In genomic region chr3:146577591-146577990, GRCm38 (mm10) we compare ENCODE assay signal across 51 mouse cellular contexts. TPM values are rescaled to one million over a fixed set of nuclear protein-coding genes. Genes with fewer than 3 reads are reported as not detected.
"Had no signal": no experiment of that assay in that cellular context is flagged by ENCODE, and none has a peak within 500 bp of the region (broad histone marks: within the 10 kb centered on the region; RNA-seq: fewer than 3 reads in every experiment).

No protein-coding gene starts in this region.

- H3K4me1 ChIP-seq: heart, embryonic 10.5 days; heart, embryonic 12.5 days; heart, embryonic 13.5 days; heart, embryonic 15.5 days; hindbrain, embryonic 10.5 days; hindbrain, embryonic 12.5 days; hindbrain, embryonic 13.5 days; hindbrain, embryonic 15.5 days; intestine, embryonic 15.5 days; kidney, embryonic 15.5 days had no signal

- H3K9ac ChIP-seq: heart, embryonic 12.5 days; heart, embryonic 13.5 days; heart, embryonic 15.5 days; hindbrain, embryonic 12.5 days; hindbrain, embryonic 13.5 days; hindbrain, embryonic 14.5 days; hindbrain, embryonic 15.5 days; intestine, embryonic 15.5 days; kidney, embryonic 15.5 days had no signal

- H3K9me3 ChIP-seq: heart, embryonic 10.5 days; heart, embryonic 12.5 days; heart, embryonic 13.5 days; heart, embryonic 15.5 days; hindbrain, embryonic 10.5 days; hindbrain, embryonic 12.5 days; hindbrain, embryonic 13.5 days; hindbrain, embryonic 15.5 days; intestine, embryonic 15.5 days; kidney, embryonic 15.5 days had no signal

- H3K4me2 ChIP-seq: heart, embryonic 11.5 days; heart, embryonic 12.5 days; heart, embryonic 13.5 days; heart, embryonic 15.5 days; hindbrain, embryonic 12.5 days; hindbrain, embryonic 13.5 days; hindbrain, embryonic 14.5 days; hindbrain, embryonic 15.5 days; intestine, embryonic 15.5 days; kidney, embryonic 15.5 days had no signal

- H3K36me3 ChIP-seq: heart, embryonic 10.5 days; heart, embryonic 12.5 days; heart, embryonic 13.5 days; heart, embryonic 15.5 days; hindbrain, embryonic 10.5 days; hindbrain, embryonic 12.5 days; hindbrain, embryonic 13.5 days; hindbrain, embryonic 15.5 days; intestine, embryonic 15.5 days; kidney, embryonic 15.5 days had no signal

- DNase-seq: heart, postnatal 14 days; heart, postnatal 36 days; heart, postnatal 4 days; kidney, adult 11 months; kidney, adult 18-20 months; kidney, adult 2 months; kidney, adult 8-10 months; kidney, adult 9 months; kidney, postnatal 10 days; kidney, postnatal 14 days; kidney, postnatal 25 days; kidney, postnatal 36 days; kidney, postnatal 4 days; layer of hippocampus, adult 9-11 months; layer of hippocampus, postnatal 36 days had no signal

- H3K27me3 ChIP-seq: heart, embryonic 12.5 days; heart, embryonic 13.5 days; heart, embryonic 15.5 days; hindbrain, embryonic 12.5 days; hindbrain, embryonic 13.5 days; hindbrain, embryonic 15.5 days; intestine, embryonic 15.5 days; kidney, embryonic 15.5 days had no signal

- ATAC-seq: hindbrain, embryonic 16.5 days; hindbrain, postnatal 0 days; inflammation-experienced regulatory T-cells, adult 6 months; intestine, embryonic 15.5 days; intestine, embryonic 16.5 days; intestine, postnatal 0 days had no signal

- H3K4me3 ChIP-seq: heart, embryonic 10.5 days; heart, embryonic 12.5 days; heart, embryonic 13.5 days; heart, embryonic 15.5 days; hindbrain, embryonic 10.5 days; hindbrain, embryonic 12.5 days; hindbrain, embryonic 13.5 days; hindbrain, embryonic 15.5 days; intestine, embryonic 15.5 days; kidney, embryonic 15.5 days; layer of hippocampus, adult 2 months; left cerebral cortex, adult 2 months had no signal

- H3K27ac ChIP-seq: heart, embryonic 10.5 days; heart, embryonic 13.5 days; heart, embryonic 15.5 days; hindbrain, embryonic 10.5 days; hindbrain, embryonic 12.5 days; hindbrain, embryonic 13.5 days; hindbrain, embryonic 14.5 days; hindbrain, embryonic 15.5 days; hindbrain, postnatal 0 days; intestine, embryonic 15.5 days; kidney, embryonic 15.5 days; kidney, postnatal 0 days; layer of hippocampus, adult 2 months; left cerebral cortex, adult 2 months had no signal

RNA-seq across cellular contexts. Expression of gene Uox, which starts 7.4 kb away (rescaled TPM):
- total RNA-seq: heart, postnatal 14 days; heart, postnatal 25 days; heart, postnatal 36 days; heart, postnatal 4 days; hematopoietic stem cell, adult 5-6 weeks; layer of hippocampus, postnatal 14 days; layer of hippocampus, postnatal 25 days had no signal
- polyA plus RNA-seq: heart, embryonic 10.5 days; heart, embryonic 11.5 days; heart, embryonic 14.5 days; heart, embryonic 15.5 days; hindbrain, embryonic 10.5 days; hindbrain, embryonic 11.5 days; hindbrain, embryonic 12.5 days; hindbrain, embryonic 13.5 days; hindbrain, embryonic 14.5 days; hindbrain, embryonic 16.5 days; intestine, embryonic 14.5 days; kidney, adult 2 months; kidney, embryonic 14.5 days had no signal

RNA-seq across cellular contexts. Expression of gene Dnase2b, which starts 37.8 kb away (rescaled TPM):
- total RNA-seq: heart, postnatal 14 days; heart, postnatal 25 days; heart, postnatal 36 days; heart, postnatal 4 days; hematopoietic stem cell, adult 5-6 weeks; hindbrain, postnatal 0 days; layer of hippocampus, adult 18-20 months; layer of hippocampus, adult 2 months; layer of hippocampus, adult 8-10 months; layer of hippocampus, postnatal 10 days; layer of hippocampus, postnatal 14 days; layer of hippocampus, postnatal 25 days; layer of hippocampus, postnatal 36 days; left cerebral cortex, adult 18-20 months; left cerebral cortex, adult 2 months had no signal
- polyA plus RNA-seq: heart, embryonic 10.5 days; heart, embryonic 11.5 days; heart, embryonic 12.5 days; heart, embryonic 13.5 days; heart, embryonic 14.5 days; heart, embryonic 15.5 days; heart, embryonic 16.5 days; heart, postnatal 0 days; hindbrain, embryonic 10.5 days; hindbrain, embryonic 11.5 days; hindbrain, embryonic 12.5 days; hindbrain, embryonic 13.5 days; hindbrain, embryonic 14.5 days; hindbrain, embryonic 15.5 days; hindbrain, embryonic 16.5 days; hindbrain, postnatal 0 days; inflammation-experienced regulatory T-cells, adult 6 months; intestine, embryonic 14.5 days; intestine, postnatal 0 days; kidney, adult 2 months; kidney, embryonic 14.5 days; kidney, embryonic 16.5 days; kidney, postnatal 0 days; large intestine, adult 2 months had no signal
